Mouse (Mus musculus): ENCODE measurements at regions not wholly inside any gene's neighbourhood (a gene's known extent, or its start where the extent isn't known, plus 50 kb on each side); places are given as distances from the start of the nearest gene placed in this dataset.

- Histone ChIP-seq H3K9me3 (ENCODE audit: control insufficient read depth, low read length) (no peaks in the 10 kb centered on the region), H3K36me3 (ENCODE audit: control insufficient read depth, insufficient read depth, low read length) (no peaks in the 10 kb centered on the region), H3K4me3 (ENCODE audit: low read depth, low read length) (no peak overlapping the region), H3K9ac (ENCODE audit: low read length) (no peak overlapping the region), H3K4me1 (ENCODE audit: control insufficient read depth, insufficient read depth, low read length) (no peaks in the 10 kb centered on the region), H3K4me2 (no peak overlapping the region), H3K27ac (ENCODE audit: low read depth, low read length) (no peak overlapping the region), H3K27me3 (ENCODE audit: control insufficient read depth, insufficient read depth, low read length) (no peaks in the 10 kb centered on the region)
- DNase-seq (ENCODE audit: low spot score, missing footprints) (no peak), ATAC-seq (ENCODE audit: low FRiP score) (no peak)
- 87% methylated on average over 2 of the region's 2 CpGs for WGBS
Measured at GRCm38 (mm10) chr1:129219098-129219497, 54.0 kb upstream of the Thsd7b start.

- no peak overlapping the region for H3K4me2 ChIP-seq
- peaks cover 8% of the 10 kb centered on the region; the same call in 1 of the 2 replicates for H3K4me1 ChIP-seq (ENCODE audit: control insufficient read depth, insufficient read depth, low read length)
- no peak overlapping the region for H3K9ac ChIP-seq (ENCODE audit: low read length)
- ATAC-seq (ENCODE audit: low FRiP score) (peak; percentile 64), DNase-seq (ENCODE audit: low spot score, missing footprints) (peak; percentile 92)
- H3K36me3 ChIP-seq (ENCODE audit: control insufficient read depth, insufficient read depth, low read length) = no peaks in the 10 kb centered on the region
- H3K27ac ChIP-seq (ENCODE audit: low read depth, low read length) = peak overlapping the region; percentile 74
- WGBS = 43% methylated on average over 1 of the region's 1 CpGs
- no peak overlapping the region for H3K4me3 ChIP-seq (ENCODE audit: low read depth, low read length)
- no peaks in the 10 kb centered on the region for H3K9me3 ChIP-seq (ENCODE audit: control insufficient read depth, low read length)
- no peaks in the 10 kb centered on the region for H3K27me3 ChIP-seq (ENCODE audit: control insufficient read depth, insufficient read depth, low read length)
Measured at GRCm38 (mm10) chr1:129208806-129209205, 64.3 kb upstream of the Thsd7b start.

- DNase-seq (ENCODE audit: low spot score, missing footprints) (peak; percentile 93), ATAC-seq (ENCODE audit: low FRiP score) (peak; percentile 98)
- Histone ChIP-seq H3K4me2 (no peak overlapping the region), H3K9me3 (ENCODE audit: control insufficient read depth, low read length) (no peaks in the 10 kb centered on the region), H3K4me1 (ENCODE audit: control insufficient read depth, insufficient read depth, low read length) (peaks cover 8% of the 10 kb centered on the region; the same call in 1 of the 2 replicates), H3K4me3 (ENCODE audit: low read depth, low read length) (no peak overlapping the region), H3K9ac (ENCODE audit: low read length) (no peak overlapping the region), H3K27me3 (ENCODE audit: control insufficient read depth, insufficient read depth, low read length) (no peaks in the 10 kb centered on the region), H3K27ac (ENCODE audit: low read depth, low read length) (peak overlapping the region; percentile 74), H3K36me3 (ENCODE audit: control insufficient read depth, insufficient read depth, low read length) (no peaks in the 10 kb centered on the region)
- 12% methylated on average over 2 of the region's 2 CpGs for WGBS
Measured at GRCm38 (mm10) chr1:129208406-129208805, 64.7 kb upstream of the Thsd7b start.

GRCm38 (mm10) chr1:129207674-129208073 is 65.4 kb upstream of the Thsd7b start:
- H3K27ac ChIP-seq (ENCODE audit: low read depth, low read length) = peak overlapping the region; percentile 74; the same call in 1 of the 2 replicates
- H3K9ac ChIP-seq (ENCODE audit: low read length) = no peak overlapping the region
- H3K4me2 ChIP-seq = no peak overlapping the region
- H3K4me3 ChIP-seq (ENCODE audit: low read depth, low read length) = no peak overlapping the region
- H3K36me3 ChIP-seq (ENCODE audit: control insufficient read depth, insufficient read depth, low read length) = no peaks in the 10 kb centered on the region
- ATAC-seq (ENCODE audit: low FRiP score) (peak; percentile 2; the same call in 1 of the 2 replicates), DNase-seq (ENCODE audit: low spot score, missing footprints) (no peak)
- H3K4me1 ChIP-seq (ENCODE audit: control insufficient read depth, insufficient read depth, low read length) = peaks cover 8% of the 10 kb centered on the region; the same call in 1 of the 2 replicates
- WGBS = 46% methylated on average over 5 of the region's 5 CpGs
- H3K27me3 ChIP-seq (ENCODE audit: control insufficient read depth, insufficient read depth, low read length) = no peaks in the 10 kb centered on the region
- no peaks in the 10 kb centered on the region for H3K9me3 ChIP-seq (ENCODE audit: control insufficient read depth, low read length)

- H3K27me3 ChIP-seq (ENCODE audit: control insufficient read depth, insufficient read depth, low read length) = no peaks in the 10 kb centered on the region
- no peaks in the 10 kb centered on the region for H3K4me1 ChIP-seq (ENCODE audit: control insufficient read depth, insufficient read depth, low read length)
- H3K36me3 ChIP-seq (ENCODE audit: control insufficient read depth, insufficient read depth, low read length) = no peaks in the 10 kb centered on the region
- no peak overlapping the region for H3K4me2 ChIP-seq
- ATAC-seq (ENCODE audit: low FRiP score) (no peak), DNase-seq (ENCODE audit: low spot score, missing footprints) (no peak)
- WGBS = 93% methylated on average over 3 of the region's 3 CpGs
- no peak overlapping the region for H3K9ac ChIP-seq (ENCODE audit: low read length)
- H3K27ac ChIP-seq (ENCODE audit: low read depth, low read length) = no peak overlapping the region
- H3K4me3 ChIP-seq (ENCODE audit: low read depth, low read length) = no peak overlapping the region
- H3K9me3 ChIP-seq (ENCODE audit: control insufficient read depth, low read length) = no peaks in the 10 kb centered on the region
Measured at GRCm38 (mm10) chr1:129180174-129180759, 92.8 kb upstream of the Thsd7b start.

GRCm38 (mm10) chr1:129169936-129170335 is 103.2 kb upstream of the Thsd7b start:
- Histone ChIP-seq H3K36me3 (ENCODE audit: control insufficient read depth, insufficient read depth, low read length) (no peaks in the 10 kb centered on the region), H3K27ac (ENCODE audit: low read depth, low read length) (no peak overlapping the region), H3K9me3 (ENCODE audit: control insufficient read depth, low read length) (no peaks in the 10 kb centered on the region), H3K9ac (ENCODE audit: low read length) (no peak overlapping the region), H3K4me1 (ENCODE audit: control insufficient read depth, insufficient read depth, low read length) (no peaks in the 10 kb centered on the region), H3K27me3 (ENCODE audit: control insufficient read depth, insufficient read depth, low read length) (no peaks in the 10 kb centered on the region), H3K4me3 (ENCODE audit: low read depth, low read length) (no peak overlapping the region), H3K4me2 (no peak overlapping the region)
- no peak for ATAC-seq (ENCODE audit: low FRiP score)
- WGBS = 84% methylated on average over 8 of the region's 8 CpGs
- no peak for DNase-seq (ENCODE audit: low spot score, missing footprints)

- Histone ChIP-seq H3K27me3 (ENCODE audit: control insufficient read depth, insufficient read depth, low read length) (no peaks in the 10 kb centered on the region), H3K4me1 (ENCODE audit: control insufficient read depth, insufficient read depth, low read length) (no peaks in the 10 kb centered on the region), H3K4me3 (ENCODE audit: low read depth, low read length) (no peak overlapping the region), H3K4me2 (no peak overlapping the region), H3K36me3 (ENCODE audit: control insufficient read depth, insufficient read depth, low read length) (no peaks in the 10 kb centered on the region), H3K9ac (ENCODE audit: low read length) (no peak overlapping the region), H3K27ac (ENCODE audit: low read depth, low read length) (no peak overlapping the region), H3K9me3 (ENCODE audit: control insufficient read depth, low read length) (no peaks in the 10 kb centered on the region)
- WGBS = 83% methylated on average over 1 of the region's 1 CpGs
- ATAC-seq (ENCODE audit: low FRiP score) (no peak), DNase-seq (ENCODE audit: low spot score, missing footprints) (no peak)
Measured at GRCm38 (mm10) chr1:129150643-129151042, 122.5 kb upstream of the Thsd7b start.

GRCm38 (mm10) chr1:129148733-129149388 is 124.2 kb upstream of the Thsd7b start:
- Histone ChIP-seq H3K27ac (ENCODE audit: low read depth, low read length) (no peak overlapping the region), H3K36me3 (ENCODE audit: control insufficient read depth, insufficient read depth, low read length) (no peaks in the 10 kb centered on the region), H3K4me3 (ENCODE audit: low read depth, low read length) (no peak overlapping the region), H3K4me1 (ENCODE audit: control insufficient read depth, insufficient read depth, low read length) (no peaks in the 10 kb centered on the region), H3K27me3 (ENCODE audit: control insufficient read depth, insufficient read depth, low read length) (no peaks in the 10 kb centered on the region), H3K4me2 (no peak overlapping the region), H3K9me3 (ENCODE audit: control insufficient read depth, low read length) (no peaks in the 10 kb centered on the region), H3K9ac (ENCODE audit: low read length) (no peak overlapping the region)
- WGBS = 69% methylated on average over 7 of the region's 7 CpGs
- DNase-seq (ENCODE audit: low spot score, missing footprints) = no peak
- no peak for ATAC-seq (ENCODE audit: low FRiP score)

- H3K36me3 ChIP-seq (ENCODE audit: control insufficient read depth, insufficient read depth, low read length) = no peaks in the 10 kb centered on the region
- WGBS = 67% methylated on average over 4 of the region's 4 CpGs
- no peaks in the 10 kb centered on the region for H3K4me1 ChIP-seq (ENCODE audit: control insufficient read depth, insufficient read depth, low read length)
- H3K9ac ChIP-seq (ENCODE audit: low read length) = no peak overlapping the region
- no peak for ATAC-seq (ENCODE audit: low FRiP score)
- H3K9me3 ChIP-seq (ENCODE audit: control insufficient read depth, low read length) = no peaks in the 10 kb centered on the region
- H3K27me3 ChIP-seq (ENCODE audit: control insufficient read depth, insufficient read depth, low read length) = no peaks in the 10 kb centered on the region
- H3K4me2 ChIP-seq = no peak overlapping the region
- no peak overlapping the region for H3K27ac ChIP-seq (ENCODE audit: low read depth, low read length)
- no peak overlapping the region for H3K4me3 ChIP-seq (ENCODE audit: low read depth, low read length)
- DNase-seq (ENCODE audit: low spot score, missing footprints) = no peak
Measured at GRCm38 (mm10) chr1:129146395-129147094, 126.6 kb upstream of the Thsd7b start.

Data from midbrain, embryonic 11.5 days (tissue).